Mouse (Mus musculus) midbrain, postnatal 0 days (tissue): ENCODE data around the gene Gm49673. TPM values are rescaled to one million over a fixed set of nuclear protein-coding genes. Genes with fewer than 3 reads are reported as not detected.
A peak's percentile ranks its signal among the peaks of the same experiment; 100 is the strongest.
"Not testable (repeated sequence)": the region's sequence is repeated elsewhere in the genome, so short reads cannot be mapped to it uniquely, and the experiment has no call there.

ENCODE experiments used
- ATAC-seq: fragments of 200-750 bp; cut with Nextera tagmentation; 2 replicates; pipeline ENCODE4 v1.8.0; 2017; ENCODE audit warnings: moderate number of reproducible peaks, mild to moderate bottlenecking, moderate TSS enrichment, moderate library complexity; ENCODE audit not compliant: low FRiP score
- DNase-seq: peaks from one replicate; pipeline ENCODE4 v3.0.0-alpha.2; 2015; ENCODE audit warnings: low spot score
- H3K27ac ChIP-seq: fragments of 300-500 bp; sonication (generic); 2 replicates; pipeline ENCODE4 v1.5.1; 2014; ENCODE audit warnings: low read depth, mild to moderate bottlenecking, low read length, mixed read lengths
- H3K27me3 ChIP-seq: fragments of 300-500 bp; sonication (generic); 2 replicates; pipeline ENCODE4 v1.6.1; 2014; ENCODE audit warnings: low read length, control low read depth, mixed read lengths; ENCODE audit not compliant: insufficient read depth
- H3K36me3 ChIP-seq: fragments of 300-500 bp; sonication (generic); 2 replicates; pipeline ENCODE4 v1.6.1; 2014; ENCODE audit warnings: low read length, control low read depth, mixed read lengths; ENCODE audit not compliant: insufficient read depth
- H3K4me1 ChIP-seq: fragments of 300-500 bp; sonication (generic); 2 replicates; pipeline ENCODE4 v1.6.1; 2014; ENCODE audit warnings: mild to moderate bottlenecking, control low read depth, antibody characterized with exemption, low read length, mixed read lengths; ENCODE audit not compliant: insufficient read depth
- H3K4me2 ChIP-seq: fragments of 300-500 bp; sonication (generic); 2 replicates; pipeline ENCODE4 v1.6.1; 2014; ENCODE audit warnings: low read depth, mild to moderate bottlenecking, low read length, mixed read lengths; ENCODE audit not compliant: poor library complexity, severe bottlenecking
- H3K4me3 ChIP-seq: fragments of 300-500 bp; sonication (generic); 2 replicates; pipeline ENCODE4 v1.5.1; 2014; ENCODE audit warnings: low read depth, mild to moderate bottlenecking, low read length, moderate library complexity
- H3K9ac ChIP-seq: fragments of 300-500 bp; sonication (generic); replicated peaks from 2 replicates; pipeline ENCODE4 v1.6.1; 2014; ENCODE audit warnings: mild to moderate bottlenecking, low read length, moderate library complexity, mixed read lengths; ENCODE audit not compliant: poor library complexity, severe bottlenecking
- H3K9me3 ChIP-seq: fragments of 300-500 bp; sonication (generic); 2 replicates; pipeline ENCODE4 v1.6.1; 2016; ENCODE audit warnings: low read length, control low read depth
- WGBS: fragments of 180-500 bp; shearing (Covaris S2); extraction: QIAGEN DNeasy Blood & Tissue Kit; methylation state at CpG from one replicate; pipeline ENCODE4 v1.1.7; 2014; 5-methylcytosine and 5-hydroxymethylcytosine counted together
- polyA plus RNA-seq: library from polyadenylated mRNA; unstranded; fragments of >200 nt; fragmentation: Nextera tagmentation; extraction: Ambion mirVana; gene quantifications from 2 replicates; pipeline ENCODE4 v1.2.1, GENCODE M21; 2015
- total RNA-seq: library from RNA; depleted of rRNA; stranded (reverse); fragments of >200 nt; gene quantifications from 2 replicates; pipeline ENCODE4 v1.2.3, GENCODE M21; 2014

Gm49673 gene
- total and polyA plus RNA-seq, 2 experiments from 2014 or later, result 0.48 to 5.8 TPM

- 10% methylated on average over 5 of the region's 26 CpGs for WGBS
- not testable (repeated sequence) for H3K27me3 ChIP-seq, H3K4me1 ChIP-seq, DNase-seq, H3K4me2 ChIP-seq, H3K36me3 ChIP-seq, H3K4me3 ChIP-seq, H3K27ac ChIP-seq, H3K9ac ChIP-seq, H3K9me3 ChIP-seq
- ATAC-seq, result peak; percentile 70; the same call in 1 of the 2 replicates
Observed at GRCm38 (mm10) chr17:8100405-8101296, 46.9 kb downstream of the Gm49673 start.

GRCm38 (mm10) chr17:8096199-8096598 lies 51.4 kb downstream of the Gm49673 start:
- not testable (repeated sequence) for ATAC-seq, H3K4me3 ChIP-seq, H3K4me2 ChIP-seq, H3K4me1 ChIP-seq, H3K36me3 ChIP-seq, H3K9ac ChIP-seq, DNase-seq, H3K27ac ChIP-seq, H3K9me3 ChIP-seq, H3K27me3 ChIP-seq
- 84% methylated on average over 3 of the region's 5 CpGs for WGBS

GRCm38 (mm10) chr17:8095653-8096052 lies 51.9 kb downstream of the Gm49673 start:
- not testable (repeated sequence) for H3K9ac ChIP-seq, H3K4me2 ChIP-seq, H3K27ac ChIP-seq, H3K4me3 ChIP-seq, ATAC-seq, H3K4me1 ChIP-seq, H3K27me3 ChIP-seq, H3K36me3 ChIP-seq, H3K9me3 ChIP-seq, DNase-seq
- 51% methylated on average over 2 of the region's 5 CpGs for WGBS

- H3K27ac ChIP-seq, H3K4me1 ChIP-seq, H3K36me3 ChIP-seq, H3K27me3 ChIP-seq, H3K9me3 ChIP-seq, H3K4me3 ChIP-seq, H3K4me2 ChIP-seq, H3K9ac ChIP-seq, ATAC-seq, DNase-seq: not testable (repeated sequence)
- WGBS, result 73% methylated on average over 3 of the region's 18 CpGs
Observed at GRCm38 (mm10) chr17:8092537-8093526, 54.8 kb downstream of the Gm49673 start.

- H3K36me3 ChIP-seq, DNase-seq, ATAC-seq, H3K9me3 ChIP-seq, H3K4me1 ChIP-seq, H3K4me3 ChIP-seq, H3K27me3 ChIP-seq, H3K27ac ChIP-seq, H3K4me2 ChIP-seq, H3K9ac ChIP-seq: not testable (repeated sequence)
- WGBS, result 88% methylated on average over 10 of the region's 14 CpGs
Observed at GRCm38 (mm10) chr17:8091320-8091719, 56.3 kb downstream of the Gm49673 start.

- not testable (repeated sequence) for H3K4me3 ChIP-seq, H3K27me3 ChIP-seq, H3K4me1 ChIP-seq, H3K9me3 ChIP-seq, H3K36me3 ChIP-seq, H3K9ac ChIP-seq, H3K27ac ChIP-seq, DNase-seq, H3K4me2 ChIP-seq, ATAC-seq
- 31% methylated on average over 1 of the region's 2 CpGs for WGBS
Observed at GRCm38 (mm10) chr17:8069847-8070246, 77.7 kb downstream of the Gm49673 start.

GRCm38 (mm10) chr17:8056637-8057138 lies 90.9 kb downstream of the Gm49673 start:
- H3K9ac ChIP-seq, H3K36me3 ChIP-seq, H3K27me3 ChIP-seq, H3K9me3 ChIP-seq, ATAC-seq, H3K4me1 ChIP-seq, H3K27ac ChIP-seq, H3K4me3 ChIP-seq, H3K4me2 ChIP-seq: not testable (repeated sequence)
- 34% methylated on average over 2 of the region's 3 CpGs for WGBS
- DNase-seq, result peak; percentile 2

GRCm38 (mm10) chr17:8055919-8056589 lies 91.5 kb downstream of the Gm49673 start:
- H3K4me1 ChIP-seq, H3K4me3 ChIP-seq, H3K27ac ChIP-seq, H3K27me3 ChIP-seq, H3K4me2 ChIP-seq, H3K36me3 ChIP-seq, H3K9ac ChIP-seq, ATAC-seq, H3K9me3 ChIP-seq: not testable (repeated sequence)
- peak; percentile 21 for DNase-seq
- 67% methylated on average over 4 of the region's 6 CpGs for WGBS
